Mouse (Mus musculus): ENCODE results near the gene Ifit1bl2.
"Not testable (repeated sequence)": the region's sequence is repeated elsewhere in the genome, so short reads cannot be mapped to it uniquely, and the experiment has no call there.

Gene Ifit1bl2

GRCm38 (mm10) chr19:34640623-34641022, at the start of gene Ifit1bl2, which contains the start of gene Ifit1:
Gene Ifit1bl2 (minus strand): TSS chr19:34640743.
Gene Ifit1 (plus strand): TSS chr19:34640871.
- no peak for DNase-seq

DNA sequence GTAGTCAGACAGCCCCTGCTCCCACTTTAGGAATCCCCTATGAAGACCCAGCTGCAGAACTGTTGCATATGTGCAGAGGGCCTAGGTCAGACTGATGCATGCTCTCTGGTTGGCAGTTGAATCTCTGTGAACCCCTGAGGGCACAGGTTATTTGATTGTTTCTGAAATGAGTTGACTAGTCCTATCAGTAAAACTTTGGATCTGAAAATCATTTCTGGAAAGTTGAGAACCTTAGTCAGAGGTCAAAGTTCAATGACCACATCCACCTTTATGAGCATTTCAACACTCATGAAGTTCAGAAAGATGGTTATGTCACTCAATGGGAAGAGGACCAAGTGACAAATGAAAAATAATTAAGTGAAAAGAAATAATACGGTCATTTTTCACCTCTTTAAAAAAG, 45.0 kb upstream of the Ifit1bl2 start:
- DNase-seq, result no peak

DNA sequence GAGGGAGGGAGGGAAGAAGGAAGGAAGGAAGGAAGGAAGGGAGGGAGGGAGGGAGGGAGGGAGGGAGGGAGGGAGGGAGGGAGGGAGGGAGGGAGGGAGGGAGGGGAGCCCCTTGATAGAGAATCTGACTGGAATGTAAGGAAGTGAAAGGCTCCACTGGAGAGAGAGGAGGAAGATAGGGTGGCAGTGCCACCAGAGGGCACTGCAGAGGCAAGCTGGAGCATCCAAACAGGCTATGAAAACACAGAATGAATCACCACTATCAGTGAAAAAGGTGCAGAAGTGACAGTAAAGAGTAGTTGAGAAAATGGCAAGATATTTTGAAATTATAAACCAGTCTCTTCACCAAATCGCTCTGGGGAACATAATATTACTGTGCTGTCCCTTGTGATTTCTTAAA, 44.3 kb upstream of the Ifit1bl2 start:
- DNase-seq, result peak; percentile 72 to 77

DNA sequence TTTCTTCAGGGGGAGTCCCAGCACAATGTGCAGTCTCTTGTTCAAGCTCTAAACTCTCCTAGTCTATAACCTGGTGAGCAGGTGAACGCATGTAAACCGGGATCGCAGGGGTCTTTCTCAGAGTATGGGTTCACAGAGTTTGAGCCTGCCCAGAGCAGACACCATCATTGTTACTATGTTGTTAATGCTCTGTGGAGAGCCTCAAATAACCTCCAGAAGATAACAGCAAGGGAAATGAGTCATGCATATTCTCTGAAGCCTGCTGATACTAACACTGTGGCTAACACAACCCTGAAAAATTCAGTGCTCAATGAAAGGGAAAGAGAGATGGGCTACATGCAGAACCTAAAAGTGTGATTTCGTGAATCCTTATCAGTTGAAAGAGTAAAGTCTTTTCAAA, 37.9 kb upstream of the Ifit1bl2 start:
- DNase-seq, result no peak

- peak; percentile 42 to 59 for DNase-seq
These were observed 32.9 kb upstream of the Ifit1bl2 start for GRCm38 (mm10) chr19:34673476-34673875.

DNA sequence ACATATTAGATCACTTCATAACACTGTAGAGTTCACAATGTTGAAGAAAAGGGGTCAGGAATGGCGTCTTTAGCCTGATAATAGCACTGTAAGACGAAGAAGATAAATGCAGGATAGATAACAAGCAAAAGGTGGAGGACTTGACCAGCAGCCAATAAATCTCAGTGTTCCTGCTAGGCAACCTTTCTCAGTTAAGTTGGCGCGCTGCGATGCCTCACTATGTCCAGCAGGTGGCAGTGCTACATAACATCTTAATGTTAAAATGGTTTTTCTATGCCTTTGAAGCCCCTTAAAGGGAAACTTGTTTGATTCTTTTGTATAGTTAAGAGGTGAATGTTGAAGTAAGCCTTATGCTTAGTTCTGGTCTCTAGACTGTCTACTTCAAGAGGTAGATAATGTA, 25.6 kb upstream of the Ifit1bl2 start:
- peak; percentile 83 to 91 for DNase-seq

- no peak for DNase-seq
These were observed 22.2 kb upstream of the Ifit1bl2 start for GRCm38 (mm10) chr19:34662740-34663139.

DNA sequence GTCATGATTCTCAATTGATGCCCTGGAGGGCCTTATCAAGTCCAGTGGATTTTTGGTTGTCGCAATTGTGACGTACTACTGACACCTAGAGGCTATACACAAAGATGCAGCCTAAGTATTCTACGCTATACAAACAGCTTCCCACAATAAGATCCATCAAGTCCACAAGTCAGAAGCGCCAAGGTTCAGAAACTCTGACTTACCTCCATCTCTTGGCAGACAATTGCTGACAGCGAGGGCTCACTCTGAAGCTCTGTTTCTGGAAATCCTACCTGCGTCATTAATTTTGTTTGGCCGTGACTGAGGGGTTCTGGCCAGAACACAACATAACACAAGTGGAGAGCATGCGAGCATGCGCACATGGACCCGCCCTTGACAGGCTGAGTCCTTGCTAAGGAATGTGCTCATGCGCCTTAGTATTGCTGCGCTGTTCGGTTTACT, 21.5 kb upstream of the Ifit1bl2 start:
- peak; percentile 69 to 77 for DNase-seq

DNA sequence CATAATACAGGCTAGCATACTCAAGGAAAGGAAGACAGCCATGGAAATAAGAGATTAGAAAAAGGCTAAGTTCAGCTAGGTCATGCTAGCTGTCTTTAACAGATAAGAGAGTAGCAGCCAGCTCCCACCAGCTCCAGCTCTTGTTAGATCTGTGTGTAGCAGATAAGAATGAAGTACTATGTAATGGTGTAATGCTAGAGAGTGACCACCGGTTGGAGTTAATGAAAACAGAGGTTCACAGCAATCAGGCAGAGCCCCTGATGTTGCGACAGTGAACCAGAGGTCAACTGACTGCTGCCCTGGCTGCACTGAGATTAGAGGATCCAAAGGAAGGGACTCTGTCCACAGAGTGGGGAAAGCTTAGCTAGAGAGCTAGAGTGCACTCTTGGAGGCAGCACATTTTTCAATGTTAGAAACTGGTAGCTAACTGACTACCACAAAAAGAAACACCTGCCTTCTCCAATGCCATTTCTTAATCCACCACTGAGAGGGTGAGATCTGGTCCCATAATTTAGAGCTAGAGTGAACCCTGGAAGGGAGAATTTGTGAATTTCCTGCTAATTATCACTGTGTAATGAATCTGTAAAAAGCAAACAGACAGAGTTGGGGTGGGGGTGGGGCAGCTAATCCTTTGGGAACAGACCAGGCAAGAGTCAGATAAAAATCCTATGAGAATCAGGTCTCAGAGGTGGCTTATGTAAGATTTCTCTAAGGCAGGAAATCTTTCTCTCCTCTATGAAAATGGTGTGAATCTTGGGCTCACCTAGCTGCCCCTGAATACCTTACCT, 16.2 kb upstream of the Ifit1bl2 start:
- no peak for DNase-seq

- no peak for DNase-seq
These were observed 14.8 kb upstream of the Ifit1bl2 start for GRCm38 (mm10) chr19:34655227-34655805.

GRCm38 (mm10) chr19:34650997-34651396, 10.5 kb upstream of the Ifit1bl2 start:
- DNase-seq, result no peak

DNA sequence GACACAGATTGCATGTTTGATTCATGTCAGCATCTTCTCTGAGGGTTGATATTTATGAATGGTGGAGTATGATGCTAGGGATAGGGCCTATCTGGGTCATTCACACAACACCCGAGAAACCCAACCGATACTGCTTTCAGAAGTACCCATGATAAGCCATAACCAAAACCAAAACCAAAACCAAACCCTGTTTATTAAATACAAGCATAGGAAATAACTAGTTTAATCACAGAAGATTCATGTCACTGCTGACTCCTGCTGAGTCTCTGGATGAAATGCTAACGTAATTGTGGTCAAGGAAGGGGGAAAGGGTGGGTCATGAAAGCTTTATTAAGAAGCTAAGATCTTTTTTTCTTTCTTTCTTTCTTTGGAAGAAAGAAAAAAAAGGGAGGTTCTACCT, 9.7 kb upstream of the Ifit1bl2 start:
- no peak for DNase-seq

- peak; percentile 6 to 10 for DNase-seq
These were observed 7.1 kb upstream of the Ifit1bl2 start for GRCm38 (mm10) chr19:34647630-34648029.

- no peak for DNase-seq
These were observed 2.1 kb upstream of the Ifit1bl2 start for GRCm38 (mm10) chr19:34642616-34643015.

DNA sequence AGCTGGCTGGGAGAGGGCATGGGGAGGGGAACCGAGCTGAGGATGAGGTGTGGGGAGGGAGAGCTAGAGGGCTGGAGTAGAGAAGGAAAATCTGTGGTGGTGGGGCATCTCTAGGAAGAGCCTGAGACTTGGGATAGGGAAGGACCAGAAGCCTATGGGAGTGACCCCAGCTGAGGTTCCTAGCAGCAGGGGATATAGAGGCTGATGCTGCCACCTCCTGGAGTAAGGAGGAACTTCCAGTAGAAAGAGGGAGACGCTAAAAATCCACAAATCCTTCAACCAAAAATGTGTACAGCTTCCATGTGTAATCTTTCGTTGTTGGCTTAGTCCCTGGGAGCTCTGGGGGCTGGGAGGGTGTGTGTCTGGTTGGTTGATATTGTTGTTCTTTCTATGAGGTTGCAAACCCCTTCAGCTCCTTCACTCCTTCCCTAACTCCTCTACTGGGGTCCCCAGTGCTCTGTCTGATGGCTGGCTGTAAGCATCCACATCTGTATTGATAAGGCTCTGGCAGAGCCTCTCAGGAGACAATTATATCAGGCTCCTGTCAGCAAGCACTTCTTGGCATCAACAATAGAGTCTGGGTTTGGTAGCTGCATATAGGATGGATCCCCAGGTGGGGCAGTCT, 3.5 kb downstream of the Ifit1bl2 start:
- peak; percentile 53 to 62 for DNase-seq

GRCm38 (mm10) chr19:34633484-34633883, 7.1 kb downstream of the Ifit1bl2 start:
- DNase-seq, result no peak

DNA sequence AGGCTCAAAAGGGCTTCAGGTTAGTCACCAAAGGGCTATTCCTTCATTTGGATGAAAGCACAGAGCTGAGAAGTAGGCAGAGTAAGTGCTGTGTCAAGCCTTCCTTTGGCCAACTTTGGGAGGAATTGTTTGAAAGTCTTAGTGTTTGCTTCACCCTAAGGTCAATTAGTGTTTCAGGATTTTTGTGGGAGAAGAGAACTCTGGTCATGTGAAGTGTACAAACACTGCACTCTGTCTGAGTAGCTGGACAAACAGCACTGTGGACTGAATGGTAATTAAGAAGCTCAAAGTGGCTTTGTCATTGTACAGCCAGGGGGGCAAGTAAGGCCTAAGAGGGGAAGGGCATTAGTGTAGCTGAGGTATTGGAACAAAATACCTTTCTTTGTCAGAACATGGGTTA, 9.1 kb downstream of the Ifit1bl2 start:
- DNase-seq, result no peak

DNA sequence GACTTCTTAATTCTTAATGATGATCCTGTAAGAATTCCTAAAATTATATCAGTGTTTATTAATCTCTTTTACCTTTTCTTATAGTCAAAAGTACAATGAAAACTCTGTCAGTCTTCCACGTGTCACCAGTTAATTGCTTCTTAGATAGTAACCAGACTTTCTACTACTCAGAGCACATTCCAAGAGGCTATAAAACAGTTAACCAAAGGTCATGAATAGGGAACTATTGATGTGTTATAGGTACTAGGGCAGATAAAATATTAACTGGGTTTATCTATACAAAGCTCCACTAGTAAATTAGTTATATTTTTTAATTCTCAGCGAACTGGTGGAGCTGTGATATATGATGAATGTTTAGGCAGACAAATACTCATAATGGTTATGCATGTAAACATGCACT, 13.0 kb downstream of the Ifit1bl2 start:
- DNase-seq, result no peak

- DNase-seq, result no peak
These were observed 15.9 kb downstream of the Ifit1bl2 start for GRCm38 (mm10) chr19:34624663-34625062.

DNA sequence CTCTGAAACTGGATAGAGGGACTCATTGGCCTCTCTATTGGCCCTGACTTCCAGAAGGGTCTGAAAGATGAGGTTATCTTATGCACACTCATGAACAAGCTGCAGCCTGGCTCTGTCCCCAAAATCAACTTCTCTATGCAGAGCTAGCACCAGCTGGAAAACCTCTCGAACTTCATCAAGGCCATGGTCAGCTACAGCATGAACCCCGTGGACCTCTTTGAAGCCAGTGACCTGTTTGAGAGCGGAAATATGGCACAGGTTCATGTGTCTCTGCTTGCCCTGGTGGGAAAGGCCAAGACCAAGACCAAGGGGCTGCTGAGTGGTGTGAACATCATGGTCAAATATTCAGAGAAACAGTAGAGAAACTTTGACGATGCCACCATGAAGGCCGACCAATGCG, 16.8 kb downstream of the Ifit1bl2 start:
- DNase-seq, result no peak

GRCm38 (mm10) chr19:34620871-34621270, 19.7 kb downstream of the Ifit1bl2 start:
- DNase-seq, result no peak

DNA sequence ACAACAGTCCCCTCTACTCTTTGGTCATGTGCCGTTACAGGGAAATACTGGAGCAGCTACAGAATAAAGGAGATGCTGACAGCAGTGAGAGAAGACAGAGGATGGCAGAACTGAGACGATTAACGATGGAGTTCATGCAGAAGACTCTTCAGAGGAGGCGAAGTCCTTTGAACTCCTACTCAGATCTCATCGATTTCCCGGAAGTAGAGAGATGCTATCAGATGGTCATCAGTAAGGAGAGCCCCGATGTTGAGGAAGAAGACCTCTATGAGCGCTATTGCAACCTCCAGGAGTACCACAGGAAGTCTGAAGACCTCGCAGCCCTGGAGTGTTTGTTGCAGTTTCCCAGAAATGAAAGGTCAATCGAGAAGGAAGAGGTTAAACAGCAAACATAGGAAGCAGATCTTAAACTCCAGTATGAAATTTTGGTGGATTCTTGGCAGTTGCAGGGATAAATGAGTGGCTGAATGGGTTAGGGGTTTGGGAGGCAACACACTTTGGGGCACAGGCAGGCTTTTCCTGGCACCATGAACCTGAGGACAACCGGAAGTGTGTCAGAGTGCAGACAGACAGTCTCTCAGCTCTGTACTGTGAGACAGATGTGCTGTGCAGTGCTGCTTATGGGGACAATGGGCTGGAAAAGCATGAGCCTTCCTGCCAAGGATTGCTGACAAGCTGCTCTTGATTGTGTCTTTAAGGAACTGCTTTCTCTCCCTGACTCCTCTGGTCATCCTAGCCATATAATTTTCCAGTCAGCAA, 28.1 kb downstream of the Ifit1bl2 start:
- DNase-seq, result not testable (repeated sequence)

GRCm38 (mm10) chr19:34610118-34610517, 30.4 kb downstream of the Ifit1bl2 start:
- not testable (repeated sequence) for DNase-seq
